Mouse (Mus musculus) MEL (cell line): Measurements from ENCODE around the gene Arhgef7.

ENCODE experiments used
- CTCF ChIP-seq, 3 experiments: IDR thresholded peaks in 2 of 3; conservative IDR thresholded peaks in 1 of 3; 2 replicates each; pipeline ENCODE4 v1.5.1; 2011 to 2012; ENCODE audit warnings: low read length in 3 of 3, low read depth in 2 of 3, mild to moderate bottlenecking in 2 of 3, improper control_type of control experiment in 1 of 3, inconsistent platforms in 1 of 3, mixed read lengths in 1 of 3, moderate library complexity in 1 of 3; ENCODE audit not compliant: control insufficient read depth in 1 of 3, insufficient read depth in 1 of 3, poor library complexity in 1 of 3, severe bottlenecking in 1 of 3
- MYC ChIP-seq: IDR thresholded peaks from 2 replicates; pipeline ENCODE4 v1.6.1; 2011; ENCODE audit warnings: low read depth, mild to moderate bottlenecking, low read length, improper control_type of control experiment, moderate library complexity
- USF2 ChIP-seq, 2 experiments: IDR thresholded peaks; 2 replicates each; pipeline ENCODE4 v1.6.1; 2011 to 2012; ENCODE audit warnings: improper control_type of control experiment in 2 of 2, low read length in 2 of 2, borderline replicate concordance in 1 of 2, inconsistent platforms in 1 of 2, low read depth in 1 of 2, mild to moderate bottlenecking in 1 of 2; ENCODE audit not compliant: insufficient read depth in 1 of 2

DNA sequence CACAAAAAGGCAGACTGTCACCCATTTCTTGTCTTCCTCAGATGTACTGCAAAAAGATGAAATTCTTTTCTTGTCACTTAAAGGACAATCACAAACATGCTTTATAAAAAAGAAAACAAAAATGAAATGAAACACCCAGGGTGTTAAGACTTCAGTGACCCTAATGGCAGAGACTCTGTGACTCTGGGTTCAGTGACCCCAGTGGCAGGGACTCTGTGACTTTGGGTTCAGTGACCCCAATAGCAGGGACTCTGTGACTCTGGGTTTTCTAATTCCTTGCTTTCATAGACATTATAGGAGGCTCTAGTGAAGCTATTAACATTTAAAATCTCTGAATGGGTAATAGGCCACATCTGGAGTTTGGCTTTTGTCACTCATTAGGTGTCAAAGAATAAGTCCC, 27.2 kb downstream of the Arhgef7 start:
- no peak for TF ChIP-seq USF2 (IDR thresholded peaks at IDR 0.05; ENCODE audit: borderline replicate concordance in 1 of 2, insufficient read depth in 1 of 2, low read depth in 1 of 2, low read length in 2 of 2)
- TF ChIP-seq MYC = no peak
- TF ChIP-seq CTCF (IDR thresholded peaks at IDR 0.05 in 2 of 3, conservative IDR thresholded peaks at IDR 0.05 in 1 of 3; ENCODE audit: control insufficient read depth in 1 of 3, insufficient read depth in 1 of 3, low read depth in 2 of 3, low read length in 3 of 3, poor library complexity in 1 of 3, severe bottlenecking in 1 of 3) = no peak
